Mouse (Mus musculus): ENCODE measurements at regions not wholly inside any gene's neighbourhood (a gene's known extent, or its start where the extent isn't known, plus 50 kb on each side); places are given as distances from the start of the nearest gene placed in this dataset.

GRCm38 (mm10) chr2:133181216-133181615 lies 235.5 kb upstream of the Fermt1 start:
- 88% methylated on average over 1 of the region's 1 CpGs for WGBS
- no peak overlapping the region for H3K4me3 ChIP-seq (ENCODE audit: low read length)
- no peaks in the 10 kb centered on the region for H3K27me3 ChIP-seq (ENCODE audit: control insufficient read depth, insufficient read depth, low read depth, low read length)
- H3K4me2 ChIP-seq (ENCODE audit: low read depth, low read length): no peak overlapping the region
- no peak overlapping the region for H3K27ac ChIP-seq (ENCODE audit: low read length)
- H3K36me3 ChIP-seq (ENCODE audit: control insufficient read depth, insufficient read depth, low read length): no peaks in the 10 kb centered on the region
- H3K9me3 ChIP-seq (ENCODE audit: control insufficient read depth, low read length): no peaks in the 10 kb centered on the region
- no peak overlapping the region for H3K9ac ChIP-seq (ENCODE audit: low read length)
- no peak for ATAC-seq (ENCODE audit: low read depth)
- H3K4me1 ChIP-seq (replicated peaks; ENCODE audit: control insufficient read depth, insufficient read depth, low read length): no peaks in the 10 kb centered on the region

GRCm38 (mm10) chr2:133182920-133183319 lies 237.2 kb upstream of the Fermt1 start:
- WGBS: 58% methylated on average over 4 of the region's 4 CpGs
- Histone ChIP-seq H3K36me3 (ENCODE audit: control insufficient read depth, insufficient read depth, low read length) (no peaks in the 10 kb centered on the region), H3K9me3 (ENCODE audit: control insufficient read depth, low read length) (no peaks in the 10 kb centered on the region), H3K9ac (ENCODE audit: low read length) (no peak overlapping the region), H3K4me1 (replicated peaks; ENCODE audit: control insufficient read depth, insufficient read depth, low read length) (no peaks in the 10 kb centered on the region), H3K4me2 (ENCODE audit: low read depth, low read length) (no peak overlapping the region), H3K4me3 (ENCODE audit: low read length) (no peak overlapping the region), H3K27ac (ENCODE audit: low read length) (no peak overlapping the region), H3K27me3 (ENCODE audit: control insufficient read depth, insufficient read depth, low read depth, low read length) (no peaks in the 10 kb centered on the region)
- no peak for ATAC-seq (ENCODE audit: low read depth)

GRCm38 (mm10) chr2:133204295-133204866 lies 258.7 kb upstream of the Fermt1 start:
- ATAC-seq (ENCODE audit: low read depth): no peak
- H3K27me3 ChIP-seq (ENCODE audit: control insufficient read depth, insufficient read depth, low read depth, low read length): no peaks in the 10 kb centered on the region
- H3K36me3 ChIP-seq (ENCODE audit: control insufficient read depth, insufficient read depth, low read length): no peaks in the 10 kb centered on the region
- no peak overlapping the region for H3K4me3 ChIP-seq (ENCODE audit: low read length)
- H3K4me1 ChIP-seq (replicated peaks; ENCODE audit: control insufficient read depth, insufficient read depth, low read length): no peaks in the 10 kb centered on the region
- 34% methylated on average over 5 of the region's 5 CpGs for WGBS
- H3K4me2 ChIP-seq (ENCODE audit: low read depth, low read length): no peak overlapping the region
- no peak overlapping the region for H3K9ac ChIP-seq (ENCODE audit: low read length)
- H3K9me3 ChIP-seq (ENCODE audit: control insufficient read depth, low read length): no peaks in the 10 kb centered on the region
- H3K27ac ChIP-seq (ENCODE audit: low read length): no peak overlapping the region

GRCm38 (mm10) chr2:133208498-133208897 lies 262.8 kb upstream of the Fermt1 start:
- Histone ChIP-seq H3K9me3 (ENCODE audit: control insufficient read depth, low read length) (no peaks in the 10 kb centered on the region), H3K9ac (ENCODE audit: low read length) (no peak overlapping the region), H3K36me3 (ENCODE audit: control insufficient read depth, insufficient read depth, low read length) (no peaks in the 10 kb centered on the region), H3K4me2 (ENCODE audit: low read depth, low read length) (no peak overlapping the region), H3K4me3 (ENCODE audit: low read length) (no peak overlapping the region), H3K27ac (ENCODE audit: low read length) (no peak overlapping the region), H3K4me1 (replicated peaks; ENCODE audit: control insufficient read depth, insufficient read depth, low read length) (no peaks in the 10 kb centered on the region), H3K27me3 (ENCODE audit: control insufficient read depth, insufficient read depth, low read depth, low read length) (no peaks in the 10 kb centered on the region)
- no peak for ATAC-seq (ENCODE audit: low read depth)
- WGBS: 18% methylated on average over 4 of the region's 4 CpGs

- no peak for ATAC-seq (ENCODE audit: low read depth)
- no peaks in the 10 kb centered on the region for H3K36me3 ChIP-seq (ENCODE audit: control insufficient read depth, insufficient read depth, low read length)
- no peak overlapping the region for H3K4me2 ChIP-seq (ENCODE audit: low read depth, low read length)
- H3K27ac ChIP-seq (ENCODE audit: low read length): no peak overlapping the region
- no peaks in the 10 kb centered on the region for H3K27me3 ChIP-seq (ENCODE audit: control insufficient read depth, insufficient read depth, low read depth, low read length)
- H3K9ac ChIP-seq (ENCODE audit: low read length): no peak overlapping the region
- no peaks in the 10 kb centered on the region for H3K4me1 ChIP-seq (replicated peaks; ENCODE audit: control insufficient read depth, insufficient read depth, low read length)
- 47% methylated on average over 4 of the region's 4 CpGs for whole genome bisulfite sequencing
- H3K9me3 ChIP-seq (ENCODE audit: control insufficient read depth, low read length): no peaks in the 10 kb centered on the region
- H3K4me3 ChIP-seq (ENCODE audit: low read length): no peak overlapping the region
These were observed 276.3 kb upstream of the Fermt1 start for GRCm38 (mm10) chr2:133221762-133222556.

GRCm38 (mm10) chr2:133235175-133235920 lies 289.6 kb upstream of the Fermt1 start:
- H3K4me2 ChIP-seq (ENCODE audit: low read depth, low read length): no peak overlapping the region
- no peaks in the 10 kb centered on the region for H3K4me1 ChIP-seq (replicated peaks; ENCODE audit: control insufficient read depth, insufficient read depth, low read length)
- 65% methylated on average over 4 of the region's 4 CpGs for WGBS
- no peak overlapping the region for H3K27ac ChIP-seq (ENCODE audit: low read length)
- H3K36me3 ChIP-seq (ENCODE audit: control insufficient read depth, insufficient read depth, low read length): no peaks in the 10 kb centered on the region
- no peak overlapping the region for H3K9ac ChIP-seq (ENCODE audit: low read length)
- no peaks in the 10 kb centered on the region for H3K27me3 ChIP-seq (ENCODE audit: control insufficient read depth, insufficient read depth, low read depth, low read length)
- H3K4me3 ChIP-seq (ENCODE audit: low read length): no peak overlapping the region
- no peak for ATAC-seq (ENCODE audit: low read depth)
- no peaks in the 10 kb centered on the region for H3K9me3 ChIP-seq (ENCODE audit: control insufficient read depth, low read length)

GRCm38 (mm10) chr2:133252131-133252530 lies 299.8 kb upstream of the Bmp2 start:
- Histone ChIP-seq H3K27me3 (ENCODE audit: control insufficient read depth, insufficient read depth, low read depth, low read length) (no peaks in the 10 kb centered on the region), H3K36me3 (ENCODE audit: control insufficient read depth, insufficient read depth, low read length) (no peaks in the 10 kb centered on the region), H3K4me1 (replicated peaks; ENCODE audit: control insufficient read depth, insufficient read depth, low read length) (no peaks in the 10 kb centered on the region), H3K4me3 (ENCODE audit: low read length) (no peak overlapping the region), H3K4me2 (ENCODE audit: low read depth, low read length) (no peak overlapping the region), H3K9ac (ENCODE audit: low read length) (no peak overlapping the region), H3K9me3 (ENCODE audit: control insufficient read depth, low read length) (no peaks in the 10 kb centered on the region), H3K27ac (ENCODE audit: low read length) (no peak overlapping the region)
- WGBS: 72% methylated on average over 2 of the region's 2 CpGs
- no peak for ATAC-seq (ENCODE audit: low read depth)

- H3K4me2 ChIP-seq (ENCODE audit: low read depth, low read length): no peak overlapping the region
- 17% methylated on average over 4 of the region's 4 CpGs for WGBS
These were observed 277.5 kb upstream of the Bmp2 start for GRCm38 (mm10) chr2:133274424-133274823.

GRCm38 (mm10) chr2:133278546-133278945 lies 273.4 kb upstream of the Bmp2 start:
- Histone ChIP-seq H3K4me1 (replicated peaks; ENCODE audit: control insufficient read depth, insufficient read depth, low read length) (peaks cover 4% of the 10 kb centered on the region; the same call in 1 of the 2 replicates), H3K27me3 (ENCODE audit: control insufficient read depth, insufficient read depth, low read depth, low read length) (no peaks in the 10 kb centered on the region)
- 60% methylated on average over 4 of the region's 4 CpGs for WGBS

More at GRCm38 (mm10) chr2:133274424-133274823, 277.5 kb upstream of the Bmp2 start:
- no peak for ATAC-seq (ENCODE audit: low read depth)
- Histone ChIP-seq H3K27me3 (ENCODE audit: control insufficient read depth, insufficient read depth, low read depth, low read length) (no peaks in the 10 kb centered on the region), H3K36me3 (ENCODE audit: control insufficient read depth, insufficient read depth, low read length) (no peaks in the 10 kb centered on the region), H3K9ac (ENCODE audit: low read length) (no peak overlapping the region), H3K4me3 (ENCODE audit: low read length) (no peak overlapping the region), H3K4me1 (replicated peaks; ENCODE audit: control insufficient read depth, insufficient read depth, low read length) (peaks cover 4% of the 10 kb centered on the region; the same call in 1 of the 2 replicates), H3K27ac (ENCODE audit: low read length) (no peak overlapping the region), H3K9me3 (ENCODE audit: control insufficient read depth, low read length) (no peaks in the 10 kb centered on the region)

More at GRCm38 (mm10) chr2:133278546-133278945, 273.4 kb upstream of the Bmp2 start:
- H3K9me3 ChIP-seq (ENCODE audit: control insufficient read depth, low read length): no peaks in the 10 kb centered on the region
- H3K27ac ChIP-seq (ENCODE audit: low read length): no peak overlapping the region
- ATAC-seq (ENCODE audit: low read depth): no peak
- no peak overlapping the region for H3K9ac ChIP-seq (ENCODE audit: low read length)
- H3K4me2 ChIP-seq (ENCODE audit: low read depth, low read length): no peak overlapping the region
- no peak overlapping the region for H3K4me3 ChIP-seq (ENCODE audit: low read length)
- no peaks in the 10 kb centered on the region for H3K36me3 ChIP-seq (ENCODE audit: control insufficient read depth, insufficient read depth, low read length)

Measured in lung, embryonic 16.5 days (tissue).